Mouse (Mus musculus) adrenal gland, adult 18-20 months (tissue): ENCODE results near the gene Gfy. TPM values are rescaled to one million over a fixed set of nuclear protein-coding genes. Genes with fewer than 3 reads are reported as not detected.

Experiments
- DNase-seq, 2 experiments: peaks; one replicate each; pipeline ENCODE4 v3.0.0; 2021 to 2022; ENCODE audit warnings: low spot score in 2 of 2
- long read RNA-seq, 2 experiments: library from polyadenylated mRNA; stranded (forward); transcript quantifications; one replicate each; pipeline ENCODE4 v2.0.0; 2021
- total RNA-seq, 2 experiments: library from RNA; stranded (reverse); gene quantifications; 1 replicate in 1 of 2; 2 replicates in 1 of 2; pipeline ENCODE4 v1.2.3; 2021

The Gfy gene
- not detected for total RNA-seq
- long read RNA-seq, experiment 1, result 0 reads
- long read RNA-seq, experiment 2, result 0 reads

GRCm38 (mm10) chr7:45179469-45179868 lies at the start of gene Gfy:
Gfy (minus strand) TSS chr7:45179569.
- DNase-seq, result no peak

DNA sequence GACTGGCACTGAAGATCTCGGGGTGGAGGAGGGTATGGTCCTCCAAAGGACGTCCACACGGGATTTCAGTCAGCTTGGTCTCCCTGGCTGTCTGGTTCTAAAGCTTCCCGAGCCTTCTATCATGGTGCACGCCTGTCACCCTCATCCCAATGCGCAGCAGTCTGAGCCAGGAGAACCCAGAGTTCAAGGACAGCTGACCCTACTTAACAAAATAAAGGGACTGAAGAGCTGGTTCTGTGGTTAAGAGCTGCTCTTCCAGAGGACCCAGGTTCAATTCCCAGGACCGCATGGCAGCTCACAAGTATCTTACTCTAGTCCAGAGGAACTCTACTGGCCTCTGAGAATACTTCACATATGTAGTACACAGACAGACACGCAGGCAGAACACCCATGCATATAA lies 49.7 kb upstream of the Gfy start:
- no peak for DNase-seq

- DNase-seq, result no peak
Observed at GRCm38 (mm10) chr7:45228548-45228947, 49.2 kb upstream of the Gfy start.

DNA sequence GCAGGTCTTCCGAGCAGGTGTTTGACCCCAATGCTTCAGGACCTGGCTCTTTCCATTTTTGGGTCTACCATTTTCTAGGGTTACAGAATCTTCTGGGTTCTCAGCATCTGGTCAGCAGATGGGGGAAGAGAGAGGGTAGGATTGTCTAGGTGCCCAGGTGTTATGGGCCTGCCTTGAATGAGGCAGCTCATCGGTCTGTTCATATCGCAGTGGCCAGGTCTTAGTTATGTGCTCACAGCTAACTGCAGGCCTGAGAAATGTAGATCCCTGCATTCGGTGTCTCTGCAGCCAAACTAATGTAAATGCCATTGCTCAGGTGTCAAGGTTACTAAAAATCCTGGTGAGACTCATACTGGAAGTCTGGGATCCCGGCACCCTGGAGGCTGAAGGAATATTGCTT lies 47.1 kb upstream of the Gfy start:
- DNase-seq, result no peak

DNA sequence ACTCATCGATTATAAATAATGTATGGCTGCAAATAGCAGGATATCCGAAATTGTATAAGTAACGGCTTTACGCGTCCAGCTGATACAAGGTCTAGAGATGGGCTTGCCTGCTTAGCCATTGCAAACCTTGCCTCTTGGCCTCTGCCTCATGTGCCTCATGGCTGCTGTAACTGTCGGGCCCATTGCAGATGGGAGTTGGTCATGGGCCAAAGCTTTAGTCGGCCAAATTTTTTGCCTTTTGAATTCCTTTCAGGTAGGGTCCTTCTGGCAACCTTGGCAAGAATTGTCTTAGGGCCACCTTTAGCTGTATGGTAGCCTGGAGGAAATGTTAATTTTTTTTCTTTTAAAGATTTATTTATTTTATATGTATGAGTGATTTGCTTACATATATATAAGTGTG lies 45.5 kb upstream of the Gfy start:
- DNase-seq, result no peak

DNA sequence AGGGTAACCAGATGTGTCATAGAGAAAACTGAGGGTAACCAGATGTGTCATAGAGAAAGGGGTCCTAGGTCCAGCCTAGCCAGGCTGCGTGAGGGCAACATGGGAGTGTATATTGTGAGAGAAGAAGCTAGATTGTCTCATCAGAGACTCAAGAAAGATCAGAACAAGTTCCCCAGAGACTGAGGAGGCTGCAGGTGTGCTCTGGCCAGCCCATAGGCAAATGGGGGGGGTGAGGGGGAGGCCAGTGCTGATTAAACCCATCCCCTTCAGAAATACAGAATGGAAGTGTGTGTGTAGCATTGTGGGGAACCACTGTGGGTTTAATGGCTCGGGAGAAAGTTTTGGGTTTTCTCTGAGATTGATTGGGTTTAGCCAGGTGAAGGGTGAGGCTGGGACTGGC lies 42.3 kb upstream of the Gfy start:
- no peak for DNase-seq

GRCm38 (mm10) chr7:45216442-45217183 lies 37.2 kb upstream of the Gfy start:
- peak; percentile 28 to 49 for DNase-seq

GRCm38 (mm10) chr7:45215673-45216441 lies 36.5 kb upstream of the Gfy start, which contains the start of gene Tead2:
Tead2 (plus strand) TSS chr7:45215753.
- DNase-seq, result peak; percentile 34 to 49

DNA sequence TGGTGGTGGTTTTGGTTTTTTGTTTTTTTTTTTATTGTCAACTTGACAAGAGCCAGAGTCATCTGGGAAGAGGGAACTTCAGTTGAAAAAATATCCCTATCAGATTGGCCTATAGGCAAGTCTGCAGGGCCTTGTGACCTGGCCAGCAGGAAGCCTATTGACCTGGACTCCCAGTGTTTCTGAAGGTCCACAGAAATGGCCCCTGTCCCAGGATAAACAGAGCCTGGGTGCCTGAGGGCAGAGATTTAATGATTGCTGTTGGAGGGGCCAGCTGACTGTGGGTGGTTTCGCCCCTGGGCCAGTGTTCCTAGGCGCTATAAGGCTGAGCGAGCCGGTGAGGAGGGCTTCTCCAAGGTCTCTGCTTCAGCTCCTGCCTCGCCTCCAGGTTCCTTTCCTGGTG lies 34.3 kb upstream of the Gfy start:
- no peak for DNase-seq

DNA sequence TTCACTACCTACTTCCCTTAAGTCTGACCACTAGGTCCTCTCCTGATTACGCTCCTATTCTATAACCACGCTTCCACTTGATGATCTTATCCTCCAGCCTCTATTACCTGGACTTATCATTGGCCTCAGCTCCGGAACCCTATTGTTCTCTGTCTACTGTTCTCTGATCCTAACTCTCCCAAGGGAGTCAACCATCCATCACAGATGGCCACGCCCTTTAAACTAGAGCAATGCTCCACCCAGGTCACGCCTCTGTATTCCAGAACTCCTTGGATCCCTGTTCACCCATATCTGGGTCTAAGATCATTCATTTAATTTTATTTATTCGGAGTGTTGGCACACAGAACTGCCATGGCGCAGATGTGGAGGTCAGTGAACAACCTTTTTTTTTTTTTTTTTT lies 33.0 kb upstream of the Gfy start:
- DNase-seq, result no peak

DNA sequence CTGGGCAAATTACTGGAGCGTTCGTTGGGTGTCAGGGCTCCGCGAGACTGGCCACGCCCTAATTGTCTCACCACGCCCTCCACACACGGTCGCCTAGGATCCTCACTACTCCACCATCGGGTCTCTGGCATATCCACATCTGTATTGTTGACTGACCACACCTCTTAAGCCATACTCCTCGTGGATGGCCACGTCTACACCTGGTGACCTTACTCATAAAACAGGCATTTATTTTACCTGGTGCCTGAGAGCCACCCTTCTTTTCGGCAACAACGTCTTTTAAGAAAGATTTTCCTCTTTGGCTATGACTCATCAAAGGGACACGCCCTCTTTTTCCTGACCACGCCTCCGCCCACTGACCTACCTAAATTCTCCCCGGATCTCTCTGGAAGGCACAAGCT lies 32.5 kb upstream of the Gfy start, which contains the start of gene Dkkl1:
Dkkl1 (minus strand) TSS at position 297 of the 401 bp plus-strand sequence.
- DNase-seq, result no peak

- DNase-seq, result no peak
Observed at GRCm38 (mm10) chr7:45211070-45211469, 31.7 kb upstream of the Gfy start.

DNA sequence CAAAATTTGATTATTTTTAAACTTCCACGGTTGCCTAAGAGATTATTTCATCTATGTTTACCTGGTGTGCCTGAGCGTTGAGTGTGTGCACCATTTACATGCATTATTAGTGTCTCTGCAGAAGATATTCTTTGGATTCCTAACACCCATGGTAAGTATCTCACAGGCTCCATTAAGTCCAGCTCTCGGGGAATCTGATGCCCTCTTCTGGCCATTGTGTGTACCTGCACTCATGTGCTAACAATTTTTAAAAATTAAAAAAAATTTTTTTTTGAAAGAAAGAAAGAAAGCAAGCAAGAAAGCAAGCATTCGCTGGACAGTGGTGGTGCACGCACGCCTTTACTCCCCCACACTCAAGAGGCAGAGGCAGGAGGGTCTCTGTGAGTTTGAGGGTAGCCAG lies 28.9 kb upstream of the Gfy start:
- DNase-seq, result no peak

DNA sequence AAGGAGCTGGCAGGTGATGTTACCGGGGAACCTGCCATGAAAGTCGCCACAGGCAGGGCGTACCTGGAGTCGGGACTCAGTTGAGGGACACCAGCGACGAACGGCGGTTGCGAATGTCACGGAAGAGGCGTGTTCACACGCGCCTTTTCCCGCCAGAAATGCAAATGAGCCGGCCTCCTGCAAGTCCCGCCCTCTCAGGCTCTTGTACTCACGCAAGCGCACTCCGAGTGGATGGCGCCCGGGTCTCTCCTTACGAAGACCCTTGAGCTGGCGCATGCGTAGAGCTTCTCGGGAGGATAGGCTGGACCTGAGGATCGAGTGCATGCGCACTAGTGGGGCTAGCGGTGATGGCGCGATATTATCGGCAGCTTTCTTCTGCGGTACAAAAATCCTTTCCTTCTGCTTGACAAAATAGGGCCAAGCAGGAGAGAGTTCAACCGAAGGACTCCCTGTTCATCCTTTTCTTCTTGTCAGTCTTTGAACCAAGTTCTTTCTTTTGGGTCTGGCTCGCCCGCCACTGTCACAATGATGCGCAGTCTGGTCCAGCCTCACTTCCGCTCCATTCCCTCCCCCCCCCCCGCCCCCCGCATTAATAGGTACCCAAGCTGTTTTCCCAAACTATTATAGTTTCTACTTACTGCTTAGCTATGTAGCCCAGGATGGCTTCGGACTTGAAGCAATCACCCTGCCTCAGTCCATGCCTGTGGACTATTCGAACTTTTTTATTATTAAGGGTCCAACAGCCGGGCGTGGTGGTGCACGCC lies 25.2 kb upstream of the Gfy start, which contains the start of gene Ccdc155:
Ccdc155 (minus strand) TSS at position 513 of the 764 bp plus-strand sequence.
- DNase-seq, result peak; percentile 70 to 75

GRCm38 (mm10) chr7:45202654-45203053 lies 23.3 kb upstream of the Gfy start:
- no peak for DNase-seq

GRCm38 (mm10) chr7:45198961-45199360 lies 19.6 kb upstream of the Gfy start:
- no peak for DNase-seq

- peak; percentile 59 to 64 for DNase-seq
Observed at GRCm38 (mm10) chr7:45198435-45198834, 19.1 kb upstream of the Gfy start.

GRCm38 (mm10) chr7:45196994-45197393 lies 17.6 kb upstream of the Gfy start:
- no peak for DNase-seq

- no peak for DNase-seq
Observed at GRCm38 (mm10) chr7:45196176-45196535, 16.8 kb upstream of the Gfy start.

- DNase-seq, result no peak
Observed at GRCm38 (mm10) chr7:45195341-45196175, 16.2 kb upstream of the Gfy start.
